Mouse (Mus musculus) lung, adult 2 months (tissue): ENCODE measurements around the gene Adat1.

Experiments
- CTCF ChIP-seq: fragments of 200-500 bp; IDR thresholded peaks from 2 replicates; pipeline ENCODE4 v1.5.1; 2011; ENCODE audit warnings: mild to moderate bottlenecking, low read length, control low read depth; ENCODE audit not compliant: insufficient read depth
- POLR2A ChIP-seq: fragments of 200-500 bp; IDR thresholded peaks from 2 replicates; pipeline ENCODE4 v1.6.1; 2011; ENCODE audit warnings: low read depth, mild to moderate bottlenecking, control low read depth, low read length, borderline replicate concordance; ENCODE audit errors: extremely low read depth

GRCm38 (mm10) chr8:112029455-112029854 is 37.4 kb upstream of the Adat1 start:
- TF ChIP-seq POLR2A = no peak
- TF ChIP-seq CTCF = no peak
